Mouse (Mus musculus): Measurements from ENCODE around the gene Mvb12b.

Mvb12b gene

GRCm38 (mm10) chr2:33846635-33847034 is 41.1 kb downstream of the Mvb12b start:
- DNase-seq (ENCODE audit: low spot score): no peak

GRCm38 (mm10) chr2:33843642-33844041 is 44.1 kb downstream of the Mvb12b start:
- DNase-seq (ENCODE audit: low spot score): peak; percentile 77

GRCm38 (mm10) chr2:33842983-33843577 is 44.7 kb downstream of the Mvb12b start:
- peak; percentile 93 for DNase-seq (ENCODE audit: low spot score)

- no peak for DNase-seq (ENCODE audit: low spot score)
Observed at GRCm38 (mm10) chr2:33841980-33842379, 45.8 kb downstream of the Mvb12b start.

- no peak for DNase-seq (ENCODE audit: low spot score)
Observed at GRCm38 (mm10) chr2:33840483-33840882, 47.3 kb downstream of the Mvb12b start.

- DNase-seq (ENCODE audit: low spot score): no peak
Observed at GRCm38 (mm10) chr2:33839252-33839651, 48.5 kb downstream of the Mvb12b start.

GRCm38 (mm10) chr2:33837297-33837696 is 50.4 kb downstream of the Mvb12b start:
- DNase-seq (ENCODE audit: low spot score): no peak

GRCm38 (mm10) chr2:33836660-33837213 is 51.0 kb downstream of the Mvb12b start:
- no peak for DNase-seq (ENCODE audit: low spot score)

GRCm38 (mm10) chr2:33835038-33835437 is 52.7 kb downstream of the Mvb12b start:
- DNase-seq (ENCODE audit: low spot score): no peak

GRCm38 (mm10) chr2:33833902-33834301 is 53.8 kb downstream of the Mvb12b start:
- DNase-seq (ENCODE audit: low spot score): no peak

- DNase-seq (ENCODE audit: low spot score): no peak
Observed at GRCm38 (mm10) chr2:33829870-33830269, 57.9 kb downstream of the Mvb12b start.

GRCm38 (mm10) chr2:33826777-33827176 is 61.0 kb downstream of the Mvb12b start:
- no peak for DNase-seq (ENCODE audit: low spot score)

- DNase-seq (ENCODE audit: low spot score): no peak
Observed at GRCm38 (mm10) chr2:33824935-33825514, 62.7 kb downstream of the Mvb12b start.

GRCm38 (mm10) chr2:33821677-33822607 is 65.8 kb downstream of the Mvb12b start:
- peak; percentile 81 for DNase-seq (ENCODE audit: low spot score)

GRCm38 (mm10) chr2:33820450-33820849 is 67.3 kb downstream of the Mvb12b start:
- DNase-seq (ENCODE audit: low spot score): no peak

GRCm38 (mm10) chr2:33820037-33820436 is 67.7 kb downstream of the Mvb12b start:
- no peak for DNase-seq (ENCODE audit: low spot score)

- DNase-seq (ENCODE audit: low spot score): no peak
Observed at GRCm38 (mm10) chr2:33818385-33818784, 69.4 kb downstream of the Mvb12b start.

GRCm38 (mm10) chr2:33817663-33818346 is 69.9 kb downstream of the Mvb12b start:
- no peak for DNase-seq (ENCODE audit: low spot score)

GRCm38 (mm10) chr2:33817080-33817479 is 70.7 kb downstream of the Mvb12b start:
- no peak for DNase-seq (ENCODE audit: low spot score)

GRCm38 (mm10) chr2:33814581-33814980 is 73.2 kb downstream of the Mvb12b start:
- DNase-seq (ENCODE audit: low spot score): no peak

- DNase-seq (ENCODE audit: low spot score): no peak
Observed at GRCm38 (mm10) chr2:33813501-33814240, 74.1 kb downstream of the Mvb12b start.

Data from c-Kit-positive CD71-positive TER-119-positive erythroid progenitor cells, embryonic 14.5 days (primary cell).